Mouse (Mus musculus) c-Kit-positive CD71-positive TER-119-negative erythroid progenitor cells, embryonic 14.5 days (primary cell): Measurements from ENCODE around the gene She.
"Not testable (repeated sequence)": the region's sequence is repeated elsewhere in the genome, so short reads cannot be mapped to it uniquely, and the experiment has no call there.

Experiments
- DNase-seq: peaks from one replicate; pipeline ENCODE4 v3.0.0-alpha.2; 2013; ENCODE audit warnings: low read depth

The She gene

DNA sequence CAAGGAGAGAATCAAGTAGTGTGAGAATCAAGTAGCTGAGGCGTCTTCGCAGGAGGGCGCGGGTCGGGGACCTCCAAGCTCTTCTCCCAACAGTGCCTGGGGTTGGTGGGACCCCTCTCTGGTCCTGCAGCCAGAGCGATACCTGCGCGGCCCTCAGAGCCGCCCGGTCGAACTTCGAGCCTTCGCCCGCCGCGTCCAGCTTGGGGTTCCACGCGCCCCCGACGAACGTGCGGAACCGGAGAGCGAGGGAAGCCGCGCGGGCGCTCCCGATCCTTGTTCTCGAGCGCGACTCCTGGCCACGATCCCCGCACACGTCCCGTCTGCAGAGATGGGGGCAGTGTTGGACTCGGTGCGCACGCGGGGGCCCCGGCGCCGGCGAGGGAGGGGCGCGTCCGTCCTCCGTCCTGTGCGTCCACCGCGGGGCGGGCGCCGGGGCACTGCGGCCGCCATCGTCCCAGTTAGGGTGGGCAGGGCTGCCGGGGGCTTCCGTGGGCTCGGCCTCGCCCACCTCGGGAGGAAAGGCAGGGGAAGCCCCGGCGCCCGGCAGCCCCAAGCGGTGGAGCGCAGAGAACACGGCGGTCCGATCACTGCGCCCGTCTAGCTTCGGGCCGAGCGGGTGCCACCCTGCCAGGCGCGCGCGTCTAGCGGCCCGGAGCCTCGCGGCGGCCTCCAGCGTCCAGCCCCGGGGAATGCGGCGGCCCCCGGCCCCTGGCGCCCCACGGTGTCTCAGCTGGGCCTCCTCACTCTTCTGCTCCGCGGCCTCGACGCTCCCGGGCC is at the start of gene She:
She (plus strand) TSS at position 556 of the 777 bp plus-strand sequence.
- no peak for DNase-seq

DNA sequence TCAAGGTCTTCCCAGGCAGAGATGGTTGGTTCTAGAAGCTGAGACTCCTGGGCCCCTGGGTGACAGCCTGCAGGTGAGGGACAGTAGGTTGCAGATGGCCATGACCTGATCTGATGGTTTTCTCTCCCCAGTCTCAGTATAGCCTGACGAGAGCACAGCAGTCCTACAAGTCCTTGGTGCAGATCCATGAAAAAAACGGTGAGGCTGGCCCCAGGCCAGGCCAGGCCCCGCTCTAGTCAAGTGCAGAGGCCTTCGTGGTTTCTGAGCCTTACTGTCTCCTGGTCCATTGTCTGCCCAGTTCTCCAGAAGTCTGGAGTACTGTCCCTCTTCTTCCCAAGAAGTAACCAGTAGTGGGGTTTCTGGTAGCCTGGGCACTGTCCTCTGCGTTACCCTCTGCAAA is 49.5 kb upstream of the She start:
- no peak for DNase-seq

DNA sequence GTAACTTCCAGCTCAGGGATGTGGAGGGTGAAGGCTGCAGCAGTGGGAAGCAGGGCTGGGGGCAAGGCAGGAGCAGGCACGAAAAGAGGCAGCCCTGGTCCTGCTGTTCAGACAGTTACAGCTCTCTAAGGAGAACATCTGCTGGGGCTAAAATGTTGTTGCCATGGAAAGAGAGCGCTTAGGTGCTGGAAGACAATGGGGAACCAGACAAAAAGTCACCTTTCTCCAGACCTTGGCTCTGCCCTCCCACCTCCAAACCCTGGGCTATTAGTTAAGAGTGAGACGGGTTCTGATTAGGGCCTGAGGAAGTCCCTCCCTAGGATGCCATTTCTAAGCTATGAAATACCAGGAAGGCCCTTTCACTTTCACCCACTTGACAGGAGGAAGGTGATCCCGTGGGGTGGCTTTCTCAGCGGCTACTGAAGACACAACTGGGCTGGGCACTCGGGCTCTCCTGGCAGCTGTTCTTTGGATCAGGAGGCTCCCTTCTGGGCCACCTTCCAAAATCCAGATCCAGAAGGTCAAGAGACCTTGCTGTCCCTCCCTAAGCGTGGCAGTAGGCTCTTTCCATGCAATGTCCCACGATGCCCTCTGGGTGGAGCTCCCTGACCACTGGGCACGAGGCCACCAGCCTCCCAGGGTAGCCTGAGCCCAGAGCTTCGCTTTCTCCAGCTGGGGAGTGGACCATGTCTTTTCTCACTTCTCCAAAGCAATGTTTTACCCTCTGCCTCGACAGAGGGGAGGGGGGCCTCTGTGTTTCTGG is 46.0 kb upstream of the She start:
- DNase-seq, result no peak

DNA sequence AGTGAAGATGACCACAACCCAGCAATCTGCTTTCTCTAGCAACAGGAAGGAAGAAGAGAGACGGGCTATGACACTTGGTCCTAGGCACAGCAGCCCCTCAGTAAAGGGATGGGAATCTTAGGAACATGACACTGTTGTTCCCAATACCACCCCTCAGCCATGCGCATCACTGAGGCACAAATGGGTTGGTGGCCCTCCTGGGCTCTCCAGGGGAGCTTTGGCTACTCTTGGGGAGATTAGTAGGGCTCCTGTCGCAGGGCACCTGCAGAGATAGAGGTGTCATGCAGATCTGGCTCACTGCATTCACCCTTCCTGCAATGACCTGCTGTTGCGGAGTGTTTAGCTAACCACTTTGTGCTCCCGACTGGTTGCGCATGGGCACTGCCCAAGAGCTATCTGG is 44.9 kb upstream of the She start:
- DNase-seq, result no peak

DNA sequence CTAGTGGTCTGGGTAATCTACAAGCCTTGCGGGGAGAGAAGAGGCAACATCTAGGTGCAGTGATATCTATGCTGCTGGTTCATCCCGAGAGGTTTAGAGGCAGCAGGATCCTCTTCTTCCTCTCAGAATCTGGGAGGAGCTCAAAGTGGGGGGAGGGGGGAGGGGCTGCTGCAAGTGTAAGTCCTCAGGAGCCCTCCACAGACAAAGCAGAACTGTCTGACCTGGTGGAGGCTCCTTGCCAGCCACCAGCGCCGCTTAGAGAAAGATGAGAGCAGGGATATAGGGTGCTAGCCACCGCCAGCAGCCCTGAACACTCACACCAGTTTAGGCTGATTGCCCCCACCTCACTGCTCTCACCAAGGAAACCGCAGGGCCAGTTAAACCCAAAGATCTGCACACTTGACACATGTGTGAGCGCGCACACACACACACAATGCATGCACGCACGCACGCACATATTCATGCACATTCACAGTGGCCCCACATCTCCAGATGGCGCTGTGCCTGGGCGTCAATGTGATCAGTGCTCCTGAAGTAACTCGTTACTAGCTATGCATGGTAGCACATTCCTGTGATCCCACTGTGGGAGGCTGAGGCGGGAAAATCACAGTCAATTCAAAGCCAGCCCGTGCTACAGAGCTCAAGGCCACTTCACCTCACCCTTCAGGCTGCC is 42.4 kb upstream of the She start:
- DNase-seq, result no peak

DNA sequence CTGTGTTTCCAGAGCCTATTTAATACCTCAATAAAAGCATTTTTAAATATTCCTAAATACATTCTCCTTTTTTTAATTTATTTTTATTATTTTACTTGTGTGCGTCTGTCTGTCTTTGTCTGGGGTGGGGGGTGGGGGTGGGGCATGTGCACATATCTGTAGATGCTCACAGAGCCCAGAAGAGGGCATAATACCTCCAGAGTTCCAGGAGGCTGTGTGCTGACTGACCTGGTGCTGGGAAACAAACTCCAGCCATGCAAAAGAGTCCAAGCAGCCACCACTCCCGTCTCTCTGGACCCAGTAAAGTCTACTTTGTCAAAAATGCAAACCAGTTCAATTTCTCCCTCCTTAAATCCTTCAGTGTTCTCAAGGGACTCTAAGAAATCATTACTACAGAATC is 36.6 kb upstream of the She start:
- no peak for DNase-seq

DNA sequence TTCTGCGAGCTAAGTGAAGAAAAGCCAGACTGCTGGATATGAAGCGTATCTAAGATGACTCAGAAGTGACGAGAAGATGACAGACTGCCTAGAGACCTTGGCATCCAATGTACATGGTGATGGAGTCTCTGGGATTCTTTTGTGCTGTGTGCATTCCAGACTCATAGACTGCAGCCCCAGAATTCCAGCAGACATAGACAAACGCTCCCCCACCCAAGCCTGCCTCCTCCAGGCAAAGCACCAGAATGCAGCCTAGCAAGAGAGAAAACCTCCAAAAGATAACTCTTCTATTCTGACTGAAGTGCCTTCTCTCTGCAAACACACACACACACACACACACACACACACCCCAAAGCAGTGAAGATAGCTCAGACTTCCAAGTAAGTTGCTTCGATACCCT is 35.4 kb upstream of the She start:
- no peak for DNase-seq

DNA sequence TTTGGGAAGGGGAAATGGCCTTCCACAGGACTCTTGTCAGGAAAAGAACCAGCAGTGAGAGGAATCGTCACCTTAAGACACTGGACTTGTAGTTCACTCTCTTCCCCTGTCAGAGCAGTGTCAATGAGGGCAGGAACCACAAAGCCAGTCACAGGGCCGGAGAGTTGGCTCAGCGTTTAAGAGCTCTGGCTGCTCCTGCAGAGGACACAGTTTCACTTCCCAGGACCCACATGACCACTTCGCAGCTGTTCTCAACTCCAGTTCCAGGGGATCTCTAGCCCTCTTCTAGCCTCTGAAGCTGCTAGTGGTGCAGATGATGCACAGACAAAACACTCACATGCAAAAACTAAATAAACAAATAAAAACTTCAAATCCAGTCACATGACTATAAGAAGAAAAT is 34.8 kb upstream of the She start:
- DNase-seq, result no peak

DNA sequence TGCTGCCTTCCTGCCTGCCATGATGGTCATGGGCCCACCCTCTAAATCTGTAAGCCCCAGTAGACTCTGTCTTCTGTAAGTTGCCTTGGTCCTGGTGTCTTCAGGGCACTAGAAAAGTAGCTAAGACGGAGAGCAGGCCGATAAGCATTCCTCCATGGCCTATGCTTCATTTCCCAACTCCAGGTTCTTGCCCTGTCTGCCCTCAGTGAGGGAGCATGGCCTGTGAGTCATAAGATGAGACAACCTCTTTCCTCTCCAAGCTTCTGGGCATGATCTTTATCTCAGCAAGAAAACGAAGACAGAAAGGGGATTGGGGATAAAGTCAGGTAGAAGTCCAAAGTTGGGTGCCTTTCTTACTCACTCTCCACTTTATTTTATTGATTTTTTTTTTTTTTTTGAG is 32.7 kb upstream of the She start:
- no peak for DNase-seq

DNA sequence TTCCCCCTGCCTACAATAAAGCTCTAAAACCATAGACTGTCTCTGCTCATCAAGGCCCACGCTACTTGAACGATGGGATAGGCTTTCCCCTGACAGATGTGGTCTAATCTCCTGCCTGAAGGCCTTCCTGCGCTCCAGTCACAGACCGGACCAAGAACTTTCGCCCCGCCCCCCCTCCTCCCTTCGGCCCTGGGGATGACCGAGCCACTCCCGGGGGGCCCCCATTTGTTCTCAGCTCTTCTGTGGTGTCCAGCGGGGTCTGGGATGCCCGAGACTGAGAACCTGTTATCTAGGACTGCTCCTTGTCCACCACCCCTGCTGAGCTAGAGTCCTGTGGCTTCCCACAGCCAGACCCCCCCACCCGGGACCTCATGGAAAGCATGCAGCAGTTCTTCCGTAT is 31.7 kb upstream of the She start:
- DNase-seq, result no peak

DNA sequence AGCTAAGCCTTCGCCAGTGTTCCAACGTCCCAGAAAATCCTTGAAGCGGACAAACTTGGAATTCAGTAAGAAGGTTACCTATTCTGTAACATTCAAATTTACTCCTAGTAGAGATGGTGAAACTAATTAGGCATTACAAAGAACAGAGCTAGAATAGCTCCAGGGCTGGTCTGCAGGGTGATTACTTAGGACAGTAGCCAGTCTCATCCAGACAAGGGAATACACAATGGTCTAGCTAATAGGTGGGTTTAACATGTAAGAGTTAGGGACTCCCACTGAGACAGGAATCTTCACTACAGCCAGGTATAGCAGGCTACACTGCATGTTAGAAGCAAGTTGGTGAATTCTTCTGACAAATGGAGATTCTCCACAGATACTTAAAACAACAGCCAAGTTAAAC is 31.1 kb upstream of the She start:
- DNase-seq, result not testable (repeated sequence)

DNA sequence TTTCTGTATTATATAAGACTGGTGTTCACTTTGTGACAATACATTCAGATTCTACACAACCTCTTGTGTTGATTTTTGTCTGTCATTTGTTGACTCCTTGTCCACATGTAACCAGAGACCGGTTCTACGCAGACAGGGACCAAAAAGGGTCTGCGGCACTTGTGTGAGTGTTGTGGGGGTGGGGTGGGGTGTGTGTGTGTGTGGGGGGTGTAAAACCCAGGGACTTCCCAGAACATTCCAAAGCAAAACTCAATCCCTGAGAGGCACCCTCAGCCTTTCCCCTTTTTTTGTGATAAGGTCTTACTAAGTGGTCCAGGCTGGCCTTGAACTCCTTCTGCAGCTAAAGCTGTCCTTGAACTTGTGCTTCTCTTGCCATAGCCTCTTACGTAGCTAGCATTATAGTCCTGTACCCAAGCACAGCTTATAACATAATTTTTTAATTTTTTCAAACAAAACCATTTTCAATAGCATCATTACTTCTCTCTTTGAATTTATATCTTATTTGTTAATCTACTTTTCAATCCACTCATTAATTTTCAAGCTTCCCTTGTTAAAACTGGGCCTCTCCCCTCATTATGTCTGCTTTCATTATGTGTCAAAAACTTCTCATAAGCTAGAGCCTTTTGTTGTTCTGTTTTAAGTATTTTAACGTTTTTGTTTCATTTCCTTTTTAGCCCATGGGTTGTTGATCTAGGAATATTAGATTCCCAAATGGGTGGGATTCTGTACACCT is 30.2 kb upstream of the She start:
- no peak for DNase-seq

DNA sequence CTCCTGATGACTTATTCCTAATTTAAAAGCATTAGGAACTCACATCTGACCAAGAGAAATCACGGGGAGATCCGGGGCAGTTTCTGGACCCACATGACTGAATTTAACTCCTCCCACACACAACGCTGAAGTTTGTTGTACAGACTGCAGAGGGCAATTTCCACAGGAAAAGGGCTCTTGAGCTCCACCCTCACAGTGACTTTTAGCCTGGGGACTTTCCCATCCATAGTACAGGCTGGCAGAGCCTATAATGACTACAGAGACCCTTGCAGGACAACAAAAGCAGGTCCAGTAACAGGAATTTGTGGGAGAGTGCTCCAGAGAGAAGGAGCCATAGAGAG is 29.7 kb upstream of the She start:
- DNase-seq, result no peak

DNA sequence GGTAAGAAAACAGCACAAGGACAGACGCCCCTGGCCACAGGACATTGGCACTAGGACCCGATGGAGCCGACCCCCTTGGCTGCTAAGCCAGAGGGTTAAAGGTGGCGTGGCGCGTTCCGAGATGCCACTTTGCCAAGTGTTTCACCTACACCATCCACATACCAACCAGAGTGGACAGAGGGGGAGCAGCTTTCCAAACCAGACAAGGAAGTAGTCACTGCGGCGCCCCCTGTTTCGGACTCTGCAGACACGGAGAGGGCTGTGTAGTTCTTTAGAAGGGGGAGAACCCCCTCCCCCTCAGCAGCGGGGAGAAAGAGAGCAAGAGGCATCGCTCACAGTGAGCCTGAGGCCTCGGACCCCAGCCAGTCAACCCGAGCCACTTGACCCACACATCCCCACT is 28.3 kb upstream of the She start:
- DNase-seq, result no peak

DNA sequence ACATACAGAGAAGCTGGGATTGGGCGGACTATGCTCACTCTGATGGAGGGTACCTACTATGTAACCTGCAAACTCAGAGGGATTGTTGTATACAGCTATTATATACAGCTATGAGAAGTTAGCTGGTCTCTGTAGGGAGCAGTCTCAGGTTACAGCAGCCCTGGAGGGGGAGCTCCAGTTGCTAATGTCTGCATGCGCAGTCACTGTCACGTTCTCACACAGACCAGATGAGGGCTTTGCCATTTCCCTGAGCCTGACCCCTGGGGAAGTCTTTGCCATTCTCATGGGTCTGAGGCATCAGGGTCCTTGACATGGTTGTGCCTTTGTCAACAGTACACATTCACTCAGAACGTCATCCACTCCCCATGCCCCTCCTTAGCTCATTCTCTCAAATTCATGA is 26.0 kb upstream of the She start:
- no peak for DNase-seq

DNA sequence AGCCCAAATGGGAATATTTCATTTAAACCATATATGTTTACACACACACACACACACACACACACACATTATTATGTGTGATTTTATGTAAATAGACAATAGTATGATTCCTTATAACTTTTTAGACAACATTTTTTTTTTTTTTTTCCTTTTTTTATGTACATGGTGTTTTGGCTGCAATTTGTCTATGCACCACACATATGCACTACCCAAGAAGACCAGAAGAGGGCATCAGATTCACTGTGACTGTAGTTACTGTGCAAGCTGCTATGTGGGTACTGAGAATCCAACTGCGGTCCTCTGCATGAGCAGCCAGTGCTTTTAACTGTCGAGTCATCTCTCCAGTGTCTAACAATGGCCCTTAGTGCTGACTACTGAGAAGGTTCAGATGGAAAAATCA is 24.4 kb upstream of the She start:
- no peak for DNase-seq

DNA sequence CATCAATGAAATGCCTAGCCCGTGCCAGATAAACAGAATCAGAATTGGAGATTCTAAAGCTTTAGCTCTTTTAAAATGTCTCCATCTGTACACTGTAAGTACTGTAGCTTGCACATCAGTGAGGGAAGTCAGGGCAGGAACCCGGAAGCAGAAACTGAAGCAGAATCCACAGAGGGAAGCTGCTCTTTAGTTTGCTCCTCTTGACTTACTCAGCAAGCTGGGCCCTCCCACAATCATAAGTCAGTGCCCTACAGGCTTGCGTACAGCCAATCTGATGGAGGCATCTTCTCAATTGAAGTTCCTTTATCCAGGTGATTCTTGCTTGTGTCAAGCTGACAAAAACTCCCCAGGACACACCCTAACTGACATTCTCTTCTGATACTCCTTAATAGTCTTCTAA is 24.0 kb upstream of the She start:
- DNase-seq, result no peak

DNA sequence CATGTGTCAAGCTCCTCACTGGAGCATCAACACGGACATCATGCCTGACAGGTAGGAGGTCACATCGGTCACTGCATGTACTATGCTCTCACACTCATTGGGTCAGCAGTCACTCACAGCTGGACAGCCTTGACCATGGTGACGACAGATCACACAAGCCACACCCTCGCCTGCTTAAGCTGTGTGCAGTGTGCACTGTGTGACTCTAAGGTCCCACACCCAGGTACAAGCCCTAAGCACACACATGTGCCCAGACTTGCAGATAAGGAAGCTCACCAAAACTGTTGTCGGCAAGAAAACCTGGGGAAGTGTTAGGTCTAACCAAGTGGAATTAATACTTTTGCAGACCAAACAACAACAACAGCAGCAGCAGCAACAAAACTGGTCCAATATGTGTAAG is 23.3 kb upstream of the She start:
- DNase-seq, result no peak

DNA sequence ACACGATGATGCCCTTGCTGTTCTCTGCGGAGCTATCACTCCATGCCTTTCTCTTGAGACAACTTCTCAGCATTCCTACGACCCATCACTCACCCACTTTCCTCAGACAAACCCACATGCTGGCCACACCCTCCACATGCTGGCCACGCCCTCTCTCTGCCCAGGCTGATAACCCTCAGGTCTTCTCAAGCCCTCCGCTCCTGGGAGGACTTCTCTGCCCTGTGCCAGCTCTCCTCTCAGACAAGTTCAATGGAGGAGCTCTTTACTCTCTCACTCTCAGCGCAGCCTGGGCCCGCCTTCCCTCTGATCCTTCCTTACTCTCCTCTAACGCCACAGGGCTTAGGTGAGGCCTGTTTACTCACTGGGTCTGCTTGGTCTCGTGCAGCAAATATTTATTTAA is 22.5 kb upstream of the She start:
- DNase-seq, result peak; percentile 74

DNA sequence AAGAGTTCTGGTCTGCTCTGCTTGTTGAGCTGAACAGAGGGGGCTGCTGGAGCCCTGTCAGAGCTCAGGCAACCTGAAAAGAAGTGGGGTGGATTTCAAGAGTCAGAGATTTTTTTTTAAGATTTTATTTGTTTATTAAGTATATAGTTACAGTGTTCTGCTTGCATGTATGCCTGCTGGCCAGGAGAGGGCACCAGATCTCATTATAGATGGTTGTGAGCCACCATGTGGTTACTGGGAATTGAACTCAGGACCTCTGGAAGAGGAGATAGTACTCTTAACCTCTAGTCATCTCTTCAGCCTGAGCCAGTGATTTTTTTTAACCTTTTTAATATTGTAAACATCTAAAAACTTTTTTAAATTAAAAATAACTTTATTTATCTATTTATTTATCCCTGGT is 20.3 kb upstream of the She start:
- DNase-seq, result no peak

DNA sequence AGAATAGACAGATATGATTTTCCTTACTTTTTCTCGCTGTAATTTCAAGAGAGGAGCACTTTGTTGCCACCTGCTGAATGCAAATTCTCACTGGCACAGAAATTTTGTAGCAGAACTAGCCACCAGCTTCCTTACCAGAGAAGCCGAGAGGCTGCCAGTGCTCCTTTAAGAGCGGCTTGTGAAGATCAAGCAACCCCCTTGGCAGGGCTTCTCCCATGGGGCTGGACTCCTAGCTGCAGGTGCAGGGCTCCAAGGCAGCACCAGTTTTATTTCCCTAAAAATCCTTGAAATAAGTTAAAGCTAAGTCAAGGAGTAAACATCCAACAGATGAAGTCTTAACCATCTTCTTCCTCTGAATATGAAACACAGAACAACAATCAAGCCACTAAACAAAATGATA is 19.0 kb upstream of the She start:
- DNase-seq, result no peak

DNA sequence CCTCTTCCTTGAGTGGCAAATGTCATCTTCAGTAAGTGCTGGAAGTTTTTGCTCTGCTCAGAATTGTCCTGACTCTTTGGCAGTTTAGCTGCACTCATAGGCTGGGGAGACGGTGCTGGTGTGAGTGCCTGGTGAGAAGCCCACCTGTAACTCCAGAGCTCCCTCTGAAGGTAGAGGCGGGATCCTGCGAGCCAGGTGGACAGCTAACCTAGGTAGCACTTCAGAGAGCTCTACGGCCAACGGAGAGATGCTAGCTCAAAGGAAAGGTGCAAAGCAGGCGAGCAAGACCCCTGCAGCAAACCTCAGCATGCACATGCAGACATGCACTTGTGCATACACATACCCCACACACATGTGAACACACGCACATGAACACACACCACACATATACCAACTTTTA is 17.1 kb upstream of the She start:
- no peak for DNase-seq

DNA sequence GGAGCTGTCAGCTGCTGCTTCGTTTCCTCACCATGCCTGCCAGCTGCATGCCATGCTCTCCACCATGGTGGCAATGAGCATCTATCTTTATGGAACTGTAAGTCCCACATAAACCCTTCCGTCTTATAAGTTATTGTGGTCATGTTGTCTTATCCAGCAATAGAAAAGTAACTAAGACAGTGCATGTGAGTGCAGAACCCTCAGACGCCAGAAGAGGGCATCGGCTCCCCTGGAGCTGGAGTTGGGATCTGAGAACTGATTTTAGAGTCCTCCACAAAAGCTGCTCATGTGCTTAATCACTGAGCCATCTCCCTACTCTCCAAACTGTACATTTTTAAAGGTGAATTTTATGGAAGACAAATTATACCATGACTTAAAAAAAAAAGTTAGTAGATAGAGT is 14.1 kb upstream of the She start:
- no peak for DNase-seq
